Mouse (Mus musculus) CH12.LX (cell line): Measurements from ENCODE around the gene Zfp663. TPM values are rescaled to one million over a fixed set of nuclear protein-coding genes. Genes with fewer than 3 reads are reported as not detected.

Experiments
- DNase-seq: peaks from one replicate; pipeline ENCODE4 v3.0.0-alpha.2; 2013; ENCODE audit errors: extremely low read depth
- H3K27ac ChIP-seq: 2 replicates; pipeline ENCODE4 v1.5.1; 2012; ENCODE audit warnings: low read depth, mild to moderate bottlenecking, control low read depth, moderate library complexity; ENCODE audit not compliant: insufficient read depth
- H3K27me3 ChIP-seq: replicated peaks from 2 replicates; pipeline ENCODE3; 2012; ENCODE audit warnings: inconsistent platforms
- H3K36me3 ChIP-seq, 2 experiments: replicated peaks in 1 of 2; 2 replicates each; pipeline versions ENCODE3 to v1.6.1; 2012; ENCODE audit warnings: inconsistent platforms in 1 of 2, low read length in 1 of 2, mild to moderate bottlenecking in 1 of 2, mixed read lengths in 1 of 2, moderate library complexity in 1 of 2; ENCODE audit not compliant: control insufficient read depth in 1 of 2, insufficient read depth in 1 of 2
- H3K4me1 ChIP-seq, 2 experiments: 2 replicates each; pipeline ENCODE4 v1.6.1; 2012; ENCODE audit warnings: inconsistent platforms in 1 of 2, moderate library complexity in 1 of 2; ENCODE audit not compliant: insufficient read depth in 2 of 2, control insufficient read depth in 1 of 2
- H3K4me2 ChIP-seq: 2 replicates; pipeline ENCODE4 v1.6.1; 2012; ENCODE audit warnings: low read depth, mild to moderate bottlenecking, control low read depth; ENCODE audit not compliant: poor library complexity, insufficient read depth, severe bottlenecking
- H3K4me3 ChIP-seq, 3 experiments: fragments of 150-350 bp in 1 of 3; sonication (generic) in 1 of 3; replicated peaks in 1 of 3; 2 replicates each; pipeline versions ENCODE3 to v1.5.1; 2011 to 2012; ENCODE audit warnings: low read depth in 2 of 3, low read length in 2 of 3, mild to moderate bottlenecking in 2 of 3, moderate library complexity in 2 of 3, control low read depth in 1 of 3, improper control_type of control experiment in 1 of 3, inconsistent platforms in 1 of 3, mixed read lengths in 1 of 3; ENCODE audit not compliant: poor library complexity in 1 of 3
- H3K79me2 ChIP-seq: replicated peaks from 2 replicates; pipeline ENCODE4 v1.6.1; 2012; ENCODE audit warnings: mild to moderate bottlenecking, moderate library complexity; ENCODE audit not compliant: control insufficient read depth, poor library complexity, insufficient read depth, severe bottlenecking; ENCODE audit errors: extremely low read depth
- H3K9ac ChIP-seq: 2 replicates; pipeline ENCODE4 v1.6.1; 2012; ENCODE audit warnings: low read depth, mild to moderate bottlenecking, control low read depth, moderate library complexity; ENCODE audit not compliant: insufficient read depth
- H3K9me3 ChIP-seq: replicated peaks from 2 replicates; pipeline ENCODE3; 2012; ENCODE audit warnings: low read length, inconsistent platforms, mixed read lengths
- BHLHE40 ChIP-seq: IDR thresholded peaks from 2 replicates; pipeline ENCODE4 v1.6.1; 2011; ENCODE audit warnings: mild to moderate bottlenecking, low read depth, low read length, improper control_type of control experiment
- CHD1 ChIP-seq: IDR thresholded peaks from 2 replicates; pipeline ENCODE4 v1.6.1; 2012; ENCODE audit warnings: low read depth, low read length, improper control_type of control experiment, inconsistent platforms
- CTCF ChIP-seq, 2 experiments: IDR thresholded peaks in 1 of 2; conservative IDR thresholded peaks in 1 of 2; 2 replicates each; pipeline ENCODE4 v1.5.1; 2011 to 2012; ENCODE audit warnings: low read depth in 2 of 2, low read length in 2 of 2, improper control_type of control experiment in 1 of 2, inconsistent platforms in 1 of 2, mild to moderate bottlenecking in 1 of 2, moderate library complexity in 1 of 2
- E2F4 ChIP-seq: IDR thresholded peaks from 2 replicates; pipeline ENCODE4 v1.6.1; 2011; ENCODE audit warnings: low read depth, low read length, improper control_type of control experiment; ENCODE audit not compliant: insufficient replicate concordance
- EP300 ChIP-seq: IDR thresholded peaks from 2 replicates; pipeline ENCODE4 v1.6.1; 2011; ENCODE audit warnings: low read length, improper control_type of control experiment
- ETS1 ChIP-seq: conservative IDR thresholded peaks from 2 replicates; pipeline ENCODE4 v1.6.1; 2012; ENCODE audit warnings: low read depth, mild to moderate bottlenecking, inconsistent platforms, low read length, improper control_type of control experiment, moderate library complexity
- JUND ChIP-seq: conservative IDR thresholded peaks from 2 replicates; pipeline ENCODE4 v1.6.1; 2011; ENCODE audit warnings: low read depth, low read length, improper control_type of control experiment
- KAT2A ChIP-seq: IDR thresholded peaks from 2 replicates; pipeline ENCODE4 v1.6.1; 2012; ENCODE audit warnings: low read length, improper control_type of control experiment, inconsistent platforms; ENCODE audit not compliant: insufficient replicate concordance
- MAFK ChIP-seq: IDR thresholded peaks from 2 replicates; pipeline ENCODE4 v1.6.1; 2011; ENCODE audit warnings: low read length, improper control_type of control experiment; ENCODE audit not compliant: insufficient replicate concordance
- MAX ChIP-seq: IDR thresholded peaks from 2 replicates; pipeline ENCODE4 v1.6.1; 2011; ENCODE audit warnings: low read length, improper control_type of control experiment
- MAZ ChIP-seq: IDR thresholded peaks from 2 replicates; pipeline ENCODE4 v1.6.1; 2012; ENCODE audit warnings: low read depth, mild to moderate bottlenecking, inconsistent platforms, low read length, improper control_type of control experiment, moderate library complexity
- MEF2A ChIP-seq: IDR thresholded peaks from 2 replicates; pipeline ENCODE4 v1.6.1; 2014; ENCODE audit warnings: low read depth, mild to moderate bottlenecking, inconsistent platforms, low read length, improper control_type of control experiment, borderline replicate concordance
- MXI1 ChIP-seq: IDR thresholded peaks from 2 replicates; pipeline ENCODE4 v1.6.1; 2011; ENCODE audit warnings: mild to moderate bottlenecking, low read depth, low read length, improper control_type of control experiment
- MYC ChIP-seq: IDR thresholded peaks from 2 replicates; pipeline ENCODE4 v1.6.1; 2011; ENCODE audit warnings: low read depth, mild to moderate bottlenecking, improper control_type of control experiment, low read length
- NELFE ChIP-seq: IDR thresholded peaks from 2 replicates; pipeline ENCODE4 v1.6.1; 2011; ENCODE audit warnings: low read depth, low read length, improper control_type of control experiment
- NRF1 ChIP-seq: IDR thresholded peaks from 2 replicates; pipeline ENCODE4 v1.6.1; 2014; ENCODE audit warnings: low read depth, mild to moderate bottlenecking, inconsistent platforms, low read length, improper control_type of control experiment, moderate library complexity
- POLR2A ChIP-seq: IDR thresholded peaks from 2 replicates; pipeline ENCODE4 v1.6.1; 2011; ENCODE audit warnings: low read depth, mild to moderate bottlenecking, improper control_type of control experiment, low read length
- POLR2AphosphoS2 ChIP-seq: IDR thresholded peaks from 2 replicates; pipeline ENCODE4 v1.6.1; 2011; ENCODE audit warnings: low read depth, low read length, improper control_type of control experiment
- RAD21 ChIP-seq: IDR thresholded peaks from 2 replicates; pipeline ENCODE4 v1.6.1; 2011; ENCODE audit warnings: low read depth, mild to moderate bottlenecking, low read length, improper control_type of control experiment, moderate library complexity
- RCOR1 ChIP-seq: conservative IDR thresholded peaks from 2 replicates; pipeline ENCODE4 v1.6.1; 2012; ENCODE audit warnings: low read depth, mild to moderate bottlenecking, inconsistent platforms, low read length, improper control_type of control experiment
- TBP ChIP-seq: conservative IDR thresholded peaks from 2 replicates; pipeline ENCODE4 v1.6.1; 2011; ENCODE audit warnings: low read depth, low read length, improper control_type of control experiment
- TCF12 ChIP-seq: IDR thresholded peaks from 2 replicates; pipeline ENCODE4 v1.6.1; 2014; ENCODE audit warnings: low read depth, mild to moderate bottlenecking, inconsistent platforms, low read length, improper control_type of control experiment
- USF1 ChIP-seq: IDR thresholded peaks from 2 replicates; pipeline ENCODE4 v1.6.1; 2014; ENCODE audit warnings: low read depth, mild to moderate bottlenecking, inconsistent platforms, low read length, improper control_type of control experiment
- USF2 ChIP-seq: conservative IDR thresholded peaks from 2 replicates; pipeline ENCODE4 v1.6.1; 2011; ENCODE audit warnings: low read depth, low read length, improper control_type of control experiment
- ZC3H11A ChIP-seq: IDR thresholded peaks from 2 replicates; pipeline ENCODE4 v1.6.1; 2012; ENCODE audit warnings: low read depth, mild to moderate bottlenecking, inconsistent platforms, low read length, improper control_type of control experiment
- ZKSCAN1 ChIP-seq: IDR thresholded peaks from 2 replicates; pipeline ENCODE4 v1.6.1; 2012; ENCODE audit warnings: low read depth, inconsistent platforms, low read length, improper control_type of control experiment, borderline replicate concordance
- ZNF384 ChIP-seq: IDR thresholded peaks from 2 replicates; pipeline ENCODE4 v1.6.1; 2012; ENCODE audit warnings: low read depth, low read length, improper control_type of control experiment, inconsistent platforms
- dilution Hi-C: fragments of 300-500 bp; cut with MboI; formaldehyde crosslinking; loops from 2 replicates; pipeline ENCODE4 v1.14.3; 2020; ENCODE audit warnings: low sequenced_read_pairs; ENCODE audit not compliant: extremely low pct_unique_long_range_greater_than_20kb, extremely low pct_ligation_motif_present
- in situ Hi-C: fragments of 300-500 bp; cut with MboI; formaldehyde crosslinking; loops from 3 replicates; pipeline ENCODE4 v1.14.3; 2019; ENCODE audit warnings: low sequenced_read_pairs, low pct_ligation_motif_present, low pct_unique_long_range_greater_than_20kb, mixed read lengths
- polyA plus RNA-seq: library from polyadenylated mRNA; unstranded; fragments of >175 nt; gene quantifications from 2 replicates; pipeline ENCODE4 v1.2.1, GENCODE M21; 2012; ENCODE audit warnings: low read depth; ENCODE audit not compliant: insufficient read length
- total RNA-seq, 2 experiments: library from RNA; depleted of rRNA; stranded (reverse); fragments of 300-350 nt in 1 of 2; fragments of >200 nt in 1 of 2; gene quantifications; 2 replicates each; pipeline ENCODE4 v1.2.3; 2012 to 2014

The Zfp663 gene
- total and polyA plus RNA-seq, 3 experiments = not detected

DNA sequence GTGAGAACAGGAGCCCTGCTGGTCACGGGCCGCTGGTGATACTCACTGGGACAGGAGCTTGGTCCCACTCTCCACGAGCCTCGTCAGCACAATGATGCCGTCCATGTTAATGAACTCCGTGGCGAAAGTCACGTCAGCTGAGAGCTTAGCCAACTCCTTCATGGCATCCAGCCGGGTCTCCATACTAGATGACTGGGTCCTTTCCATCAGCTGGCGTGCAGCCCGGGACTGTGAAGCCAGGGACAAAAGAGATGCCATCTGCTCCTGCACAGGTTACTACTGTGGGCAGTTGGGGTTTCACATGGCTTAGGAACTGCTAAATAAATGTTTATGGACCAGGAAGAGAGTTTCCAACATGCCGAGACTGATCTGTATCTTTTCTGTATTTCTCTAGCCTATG lies 57.0 kb downstream of the Zfp663 start:
- Histone ChIP-seq H3K27me3 (no peaks in the 10 kb centered on the region), H3K79me2 (no peaks in the 10 kb centered on the region), H3K4me1 (peaks cover 0 to 27% of the 10 kb centered on the region in 2 experiments; a peak in 2 of 4 replicates), H3K4me3 (no peak overlapping the region), H3K36me3 (peaks cover 55 to 94% of the 10 kb centered on the region in 2 experiments), H3K9ac (no peak overlapping the region), H3K27ac (no peak overlapping the region), H3K4me2 (no peak overlapping the region), H3K9me3 (no peaks in the 10 kb centered on the region)
- no peak for DNase-seq
- TF ChIP-seq CTCF (conservative IDR thresholded peaks at IDR 0.05 in 1 of 2, IDR thresholded peaks at IDR 0.05 in 1 of 2; ENCODE audit: low read depth in 2 of 2, low read length in 2 of 2) = no peak
- no peak for TF ChIP-seq ZNF384
- no peak for TF ChIP-seq USF2
- TF ChIP-seq TBP = no peak
- TF ChIP-seq MYC = no peak
- no peak for TF ChIP-seq RCOR1
- TF ChIP-seq POLR2AphosphoS2 = no peak
- TF ChIP-seq USF1 = no peak
- no peak for TF ChIP-seq POLR2A
- no peak for TF ChIP-seq TCF12
- TF ChIP-seq MXI1 = no peak
- no peak for TF ChIP-seq MEF2A
- TF ChIP-seq BHLHE40 = no peak
- no peak for TF ChIP-seq ZC3H11A
- TF ChIP-seq NRF1 = no peak
- no peak for TF ChIP-seq ETS1
- TF ChIP-seq JUND = no peak
- no peak for TF ChIP-seq EP300
- no peak for TF ChIP-seq NELFE
- no peak for TF ChIP-seq KAT2A
- in situ Hi-C loops (no loop called here), dilution Hi-C loops (no loop called here)

DNA sequence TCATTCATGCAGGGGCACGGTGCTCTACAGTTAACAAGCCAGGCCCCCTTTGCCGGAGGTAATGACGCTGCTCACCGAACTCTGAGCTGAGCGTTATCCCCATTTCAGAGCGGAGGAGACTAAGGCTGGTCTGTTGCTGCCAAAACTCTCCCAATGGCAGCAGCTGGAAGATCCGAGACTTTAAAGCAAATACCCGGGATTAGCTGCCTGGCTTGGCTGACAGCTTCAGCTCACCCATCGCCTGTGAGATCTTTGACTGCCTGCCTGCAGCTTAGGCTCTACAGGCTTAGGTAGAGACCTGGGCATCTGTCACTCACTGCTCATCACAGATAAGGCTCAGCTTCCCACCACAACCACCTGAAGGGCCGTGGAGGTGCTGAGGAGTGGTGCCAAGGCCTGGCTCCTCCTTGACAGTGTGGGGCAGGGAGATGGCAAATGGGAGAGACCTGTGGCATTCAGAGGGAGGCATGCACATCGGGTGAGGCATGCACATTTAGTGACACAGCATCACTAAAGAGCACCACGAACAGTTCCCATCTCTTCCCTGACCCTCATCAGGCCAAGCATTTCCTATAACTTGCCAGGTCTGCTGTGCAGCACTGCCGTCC lies 57.6 kb downstream of the Zfp663 start:
- Histone ChIP-seq H3K4me3 (no peak overlapping the region), H3K79me2 (no peaks in the 10 kb centered on the region)
- TF ChIP-seq RAD21 = no peak
- no peak for TF ChIP-seq NRF1
- TF ChIP-seq ZC3H11A = no peak
- no peak for TF ChIP-seq USF2
- TF ChIP-seq ZNF384 = no peak
- no peak for TF ChIP-seq NELFE
- no peak for TF ChIP-seq JUND
- TF ChIP-seq MAX = no peak
- TF ChIP-seq CTCF (conservative IDR thresholded peaks at IDR 0.05 in 1 of 2, IDR thresholded peaks at IDR 0.05 in 1 of 2; ENCODE audit: low read depth in 2 of 2, low read length in 2 of 2) = no peak
- TF ChIP-seq CHD1 = no peak
- no peak for TF ChIP-seq ZKSCAN1
- no peak for TF ChIP-seq MAFK
- TF ChIP-seq MAZ = no peak
- no peak for TF ChIP-seq E2F4
- no peak for TF ChIP-seq USF1
- no peak for TF ChIP-seq KAT2A
- TF ChIP-seq, all 38 proteins: peak for 0
- DNase-seq = no peak
- dilution Hi-C loops = no loop called here
- Histone ChIP-seq H3K36me3 (peaks cover 49 to 92% of the 10 kb centered on the region in 2 experiments), H3K27ac (no peak overlapping the region), H3K27me3 (no peaks in the 10 kb centered on the region), H3K4me1 (peaks cover 0 to 26% of the 10 kb centered on the region in 2 experiments; a peak in 2 of 4 replicates), H3K9ac (no peak overlapping the region), H3K4me2 (no peak overlapping the region), H3K9me3 (no peaks in the 10 kb centered on the region)
- in situ Hi-C loops = no loop called here
